Mouse (Mus musculus) skeletal muscle tissue, adult 2 months (tissue): Measurements from ENCODE around the gene Olfr836.
"Not testable (repeated sequence)": the region's sequence is repeated elsewhere in the genome, so short reads cannot be mapped to it uniquely, and the experiment has no call there.

ENCODE experiments used
- DNase-seq: peaks from one replicate; pipeline ENCODE4 v3.0.0-alpha.2; 2012; ENCODE audit warnings: low read depth, low spot score

Gene Olfr836

GRCm38 (mm10) chr9:19120082-19120481 is at the start of gene Olfr836:
Olfr836 (plus strand) TSS chr9:19120382.
- no peak for DNase-seq

DNA sequence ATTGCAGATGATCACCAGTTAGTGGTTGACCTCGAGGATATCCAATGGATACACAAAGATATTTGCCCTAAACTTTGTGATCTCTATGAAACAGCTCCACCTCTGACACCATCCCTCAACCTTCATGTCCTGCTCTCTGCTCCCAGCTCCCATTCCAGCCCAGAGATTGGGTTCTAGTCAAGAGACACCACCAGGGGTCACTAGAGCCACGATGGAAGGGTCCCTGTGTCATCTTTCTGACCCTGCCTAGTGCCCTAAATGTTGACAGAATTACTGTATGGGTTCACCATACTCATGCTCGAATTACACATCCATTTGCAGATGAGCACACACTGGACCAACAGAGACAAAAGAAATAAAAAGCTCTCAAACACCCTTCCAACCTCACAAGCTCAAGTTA is 35.2 kb upstream of the Olfr836 start:
- DNase-seq, result no peak

GRCm38 (mm10) chr9:19092889-19093753 is 27.1 kb upstream of the Olfr836 start:
- not testable (repeated sequence) for DNase-seq

GRCm38 (mm10) chr9:19097286-19097685 is 22.9 kb upstream of the Olfr836 start:
- DNase-seq, result no peak

- no peak for DNase-seq
Measured at GRCm38 (mm10) chr9:19136017-19136416, 15.8 kb downstream of the Olfr836 start, which contains the start of gene Olfr837. Olfr837 (plus strand) TSS chr9:19136317.
